Mouse (Mus musculus) bone marrow macrophage, adult 2 months (primary cell): ENCODE results near the gene Pbx3. TPM values are rescaled to one million over a fixed set of nuclear protein-coding genes. Genes with fewer than 3 reads are reported as not detected.

Source experiments
- H3K27ac ChIP-seq: 2 replicates; pipeline ENCODE4 v1.5.1; 2012; ENCODE audit warnings: low read depth, low read length; ENCODE audit not compliant: insufficient read depth
- H3K4me1 ChIP-seq: 2 replicates; pipeline ENCODE4 v1.6.1; 2012; ENCODE audit warnings: low read length; ENCODE audit not compliant: control insufficient read depth, insufficient read depth
- H3K4me3 ChIP-seq: 2 replicates; pipeline ENCODE4 v1.5.1; 2012; ENCODE audit warnings: mild to moderate bottlenecking, low read length, moderate library complexity; ENCODE audit not compliant: insufficient read depth
- CTCF ChIP-seq: IDR thresholded peaks from 2 replicates; pipeline ENCODE4 v1.5.1; 2012; ENCODE audit warnings: low read depth, mild to moderate bottlenecking, low read length, moderate library complexity
- POLR2A ChIP-seq: IDR thresholded peaks from 2 replicates; pipeline ENCODE4 v1.6.1; 2012; ENCODE audit warnings: mild to moderate bottlenecking, low read depth, low read length, borderline replicate concordance
- polyA plus RNA-seq: library from polyadenylated mRNA; stranded (reverse); fragments of >200 nt; gene quantifications from 2 replicates; pipeline ENCODE4 v1.2.4, GENCODE M21; 2012; ENCODE audit not compliant: missing spikeins, insufficient read depth, insufficient read length

Pbx3 gene
- polyA plus RNA-seq, 1 experiment, result 13.4 TPM

GRCm38 (mm10) chr2:34234274-34234673 lies 138.7 kb downstream of the Pbx3 start:
- no peak for TF ChIP-seq POLR2A
- TF ChIP-seq CTCF, result no peak
- H3K4me3 ChIP-seq, result no peak overlapping the region
- peaks cover 9% of the 10 kb centered on the region for H3K4me1 ChIP-seq
- H3K27ac ChIP-seq, result no peak overlapping the region

GRCm38 (mm10) chr2:34233271-34233670 lies 139.7 kb downstream of the Pbx3 start:
- TF ChIP-seq CTCF (no peak), POLR2A (no peak)
- H3K27ac ChIP-seq, result no peak overlapping the region
- H3K4me1 ChIP-seq, result peaks cover 9% of the 10 kb centered on the region
- H3K4me3 ChIP-seq, result no peak overlapping the region

GRCm38 (mm10) chr2:34227688-34228087 lies 145.3 kb downstream of the Pbx3 start:
- Histone ChIP-seq H3K4me1 (peaks cover 9% of the 10 kb centered on the region), H3K4me3 (no peak overlapping the region), H3K27ac (no peak overlapping the region)
- TF ChIP-seq POLR2A, result no peak
- TF ChIP-seq CTCF, result no peak

- TF ChIP-seq CTCF (no peak), POLR2A (no peak)
- Histone ChIP-seq H3K4me3 (no peak overlapping the region), H3K27ac (no peak overlapping the region), H3K4me1 (no peaks in the 10 kb centered on the region)
Observed at GRCm38 (mm10) chr2:34225470-34225869, 147.5 kb downstream of the Pbx3 start.

- no peak overlapping the region for H3K4me3 ChIP-seq
- H3K27ac ChIP-seq, result no peak overlapping the region
- no peak for TF ChIP-seq CTCF
- H3K4me1 ChIP-seq, result no peaks in the 10 kb centered on the region
Observed at GRCm38 (mm10) chr2:34221477-34221876, 151.5 kb downstream of the Pbx3 start.

GRCm38 (mm10) chr2:34219150-34219549 lies 153.8 kb downstream of the Pbx3 start:
- TF ChIP-seq CTCF (no peak), POLR2A (no peak)
- H3K4me1 ChIP-seq, result no peaks in the 10 kb centered on the region
- no peak overlapping the region for H3K4me3 ChIP-seq
- H3K27ac ChIP-seq, result no peak overlapping the region

GRCm38 (mm10) chr2:34217596-34217995 lies 155.3 kb downstream of the Pbx3 start:
- TF ChIP-seq POLR2A (no peak), CTCF (no peak)
- no peak overlapping the region for H3K27ac ChIP-seq
- H3K4me1 ChIP-seq, result no peaks in the 10 kb centered on the region
- H3K4me3 ChIP-seq, result no peak overlapping the region

- no peak overlapping the region for H3K27ac ChIP-seq
- TF ChIP-seq POLR2A (no peak), CTCF (no peak)
- H3K4me1 ChIP-seq, result no peaks in the 10 kb centered on the region
- no peak overlapping the region for H3K4me3 ChIP-seq
Observed at GRCm38 (mm10) chr2:34215496-34215895, 157.4 kb downstream of the Pbx3 start.

GRCm38 (mm10) chr2:34212418-34212817 lies 160.5 kb downstream of the Pbx3 start:
- no peaks in the 10 kb centered on the region for H3K4me1 ChIP-seq
- TF ChIP-seq CTCF (no peak), POLR2A (no peak)
- no peak overlapping the region for H3K27ac ChIP-seq
- no peak overlapping the region for H3K4me3 ChIP-seq

GRCm38 (mm10) chr2:34204797-34205196 lies 168.1 kb downstream of the Pbx3 start:
- no peaks in the 10 kb centered on the region for H3K4me1 ChIP-seq
- H3K4me3 ChIP-seq, result no peak overlapping the region
- no peak overlapping the region for H3K27ac ChIP-seq
- no peak for TF ChIP-seq POLR2A
- no peak for TF ChIP-seq CTCF

GRCm38 (mm10) chr2:34204325-34204724 lies 168.6 kb downstream of the Pbx3 start:
- Histone ChIP-seq H3K27ac (no peak overlapping the region), H3K4me1 (no peaks in the 10 kb centered on the region), H3K4me3 (no peak overlapping the region)
- no peak for TF ChIP-seq POLR2A
- no peak for TF ChIP-seq CTCF
